Mouse (Mus musculus): ENCODE results near the gene Tmc3.

DNA sequence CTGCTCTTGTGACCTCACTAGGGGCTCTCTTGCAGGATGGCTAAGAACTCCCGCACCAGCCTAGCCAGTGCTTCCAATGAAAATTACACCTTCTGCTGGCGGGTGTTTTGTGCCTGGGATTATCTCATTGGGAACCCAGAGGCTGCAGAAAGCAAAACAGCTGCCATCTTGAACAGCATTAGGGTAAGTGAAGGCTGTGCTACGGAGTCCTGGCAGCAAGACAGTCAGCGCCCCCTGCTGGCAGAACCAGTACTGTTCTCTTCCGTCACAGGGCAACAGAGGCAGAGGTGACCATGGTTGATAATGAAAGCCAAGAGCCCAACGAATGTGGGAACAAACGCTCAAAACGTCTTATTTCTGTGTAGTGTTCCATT lies 15.2 kb downstream of the Tmc3 start:
- TF ChIP-seq USF1 (IDR thresholded peaks at IDR 0.05; ENCODE audit: low read depth) (no peak), CTCF (IDR thresholded peaks at IDR 0.05; ENCODE audit: control insufficient read depth, insufficient read depth, insufficient read length) (peak; percentile 63), CEBPB (IDR thresholded peaks at IDR 0.05; ENCODE audit: low read depth) (no peak), MAX (IDR thresholded peaks at IDR 0.05) (no peak), FOSL1 (IDR thresholded peaks at IDR 0.05; ENCODE audit: insufficient read depth, low read length, poor library complexity, severe bottlenecking) (no peak), MYOD1 (IDR thresholded peaks at IDR 0.05; ENCODE audit: control insufficient read depth, insufficient read length, low read depth) (no peak)

All from C2C12 (cell line).